Mouse (Mus musculus) testis, adult 2 months (tissue): ENCODE results near the gene Vsig10.

Experiments used
- CTCF ChIP-seq: fragments of 200-500 bp; IDR thresholded peaks from 2 replicates; pipeline ENCODE4 v1.5.1; 2012; ENCODE audit warnings: low read depth, mild to moderate bottlenecking, inconsistent platforms, low read length, moderate library complexity; ENCODE audit not compliant: control insufficient read depth, insufficient read depth, insufficient replicate concordance
- POLR2A ChIP-seq: fragments of 200-500 bp; IDR thresholded peaks from 2 replicates; pipeline ENCODE4 v1.6.1; 2012; ENCODE audit warnings: low read depth, mild to moderate bottlenecking, inconsistent platforms, low read length, moderate library complexity; ENCODE audit not compliant: control insufficient read depth

DNA sequence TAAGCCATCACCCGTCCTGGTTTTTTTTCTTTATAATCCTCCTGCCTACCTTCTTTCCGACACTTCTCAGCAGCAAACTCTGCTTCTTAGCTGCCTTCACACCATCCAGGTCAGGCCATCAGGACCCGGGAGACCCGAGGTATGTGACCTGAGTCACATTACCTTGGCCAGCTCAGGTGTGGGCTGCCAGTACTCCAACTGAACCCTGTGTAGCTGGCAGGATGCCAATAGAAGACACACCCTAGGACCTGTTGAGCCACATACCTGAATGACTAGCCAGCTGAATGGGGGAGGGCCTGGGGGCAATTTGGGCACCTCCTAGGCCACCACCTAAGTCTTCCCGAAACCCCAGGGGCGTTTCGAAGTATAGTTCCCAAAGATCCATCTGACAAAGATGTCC, 11.6 kb downstream of the Vsig10 start:
- TF ChIP-seq POLR2A (no peak), CTCF (no peak)
